Mouse (Mus musculus) inflammation-experienced regulatory T-cells, adult 6 months (primary cell): ENCODE data around the gene Bcl2l13. TPM values are rescaled to one million over a fixed set of nuclear protein-coding genes. Genes with fewer than 3 reads are reported as not detected.
A peak's percentile ranks its signal among the peaks of the same experiment; 100 is the strongest.
"Not testable (repeated sequence)": the region's sequence is repeated elsewhere in the genome, so short reads cannot be mapped to it uniquely, and the experiment has no call there.

Source experiments
- ATAC-seq: one replicate; pipeline ENCODE4 v1.8.0; 2017
- polyA plus RNA-seq, 3 experiments: library from polyadenylated mRNA; unstranded; fragments of 100-300 nt; shearing (Covaris generic); gene quantifications; one replicate each; pipeline ENCODE4 v1.2.1; 2017

The Bcl2l13 gene
- polyA plus RNA-seq, 3 experiments from 2014 or later, result 7.0 to 12.5 (median 8.6) TPM

- ATAC-seq, result no peak
Observed at GRCm38 (mm10) chr6:120830866-120831608, 5.0 kb upstream of the Bcl2l13 start.

GRCm38 (mm10) chr6:120832097-120832496 is 3.9 kb upstream of the Bcl2l13 start:
- no peak for ATAC-seq

GRCm38 (mm10) chr6:120834766-120835321 is 1.2 kb upstream of the Bcl2l13 start:
- no peak for ATAC-seq

GRCm38 (mm10) chr6:120836389-120837151 is 558 bp downstream of the Bcl2l13 start:
- peak; percentile 41 for ATAC-seq

- ATAC-seq, result no peak
Observed at GRCm38 (mm10) chr6:120837152-120837530, 1.1 kb downstream of the Bcl2l13 start.

- ATAC-seq, result no peak
Observed at GRCm38 (mm10) chr6:120840258-120840657, 4.2 kb downstream of the Bcl2l13 start.

GRCm38 (mm10) chr6:120841754-120842153 is 5.7 kb downstream of the Bcl2l13 start:
- peak; percentile 58 for ATAC-seq

GRCm38 (mm10) chr6:120850720-120851119 is 14.7 kb downstream of the Bcl2l13 start:
- ATAC-seq, result not testable (repeated sequence)

- ATAC-seq, result no peak
Observed at GRCm38 (mm10) chr6:120854413-120854812, 18.4 kb downstream of the Bcl2l13 start.

GRCm38 (mm10) chr6:120858217-120858711 is 22.3 kb downstream of the Bcl2l13 start:
- no peak for ATAC-seq

- no peak for ATAC-seq
Observed at GRCm38 (mm10) chr6:120860079-120860478, 24.1 kb downstream of the Bcl2l13 start.

GRCm38 (mm10) chr6:120866051-120866814 is 30.2 kb downstream of the Bcl2l13 start:
- no peak for ATAC-seq

- no peak for ATAC-seq
Observed at GRCm38 (mm10) chr6:120868824-120869223, 32.8 kb downstream of the Bcl2l13 start.

- no peak for ATAC-seq
Observed at GRCm38 (mm10) chr6:120871286-120871685, 35.3 kb downstream of the Bcl2l13 start.

- no peak for ATAC-seq
Observed at GRCm38 (mm10) chr6:120873874-120874273, 37.9 kb downstream of the Bcl2l13 start.

GRCm38 (mm10) chr6:120879046-120879445 is 43.0 kb downstream of the Bcl2l13 start:
- ATAC-seq, result no peak

- ATAC-seq, result no peak
Observed at GRCm38 (mm10) chr6:120884436-120884835, 48.4 kb downstream of the Bcl2l13 start.

- ATAC-seq, result no peak
Observed at GRCm38 (mm10) chr6:120886696-120887095, 50.7 kb downstream of the Bcl2l13 start.

- ATAC-seq, result no peak
Observed at GRCm38 (mm10) chr6:120894089-120894488, 58.1 kb downstream of the Bcl2l13 start.

GRCm38 (mm10) chr6:120894524-120894923 is 58.5 kb downstream of the Bcl2l13 start:
- no peak for ATAC-seq

GRCm38 (mm10) chr6:120898188-120898833 is 62.3 kb downstream of the Bcl2l13 start:
- peak; percentile 67 for ATAC-seq
